Mouse (Mus musculus): ENCODE measurements around the gene 4930404H24Rik.

4930404H24Rik gene

GRCm38 (mm10) chr2:153478583-153478982, 14.0 kb upstream of the 4930404H24Rik start:
- WGBS: 7% methylated on average over 4 of the region's 4 CpGs

GRCm38 (mm10) chr2:153479486-153479885, 13.1 kb upstream of the 4930404H24Rik start:
- 97% methylated on average over 1 of the region's 1 CpGs for WGBS

- 58% methylated on average over 7 of the region's 7 CpGs for WGBS
These were observed 11.3 kb upstream of the 4930404H24Rik start for GRCm38 (mm10) chr2:153481108-153481860.

GRCm38 (mm10) chr2:153481861-153482120, 10.8 kb upstream of the 4930404H24Rik start:
- 60% methylated on average over 2 of the region's 2 CpGs for WGBS

GRCm38 (mm10) chr2:153483118-153483983, 9.2 kb upstream of the 4930404H24Rik start:
- 14% methylated on average over 20 of the region's 20 CpGs for WGBS

GRCm38 (mm10) chr2:153484071-153484470, 8.5 kb upstream of the 4930404H24Rik start:
- 30% methylated on average over 4 of the region's 4 CpGs for WGBS

GRCm38 (mm10) chr2:153490116-153490515, 2.5 kb upstream of the 4930404H24Rik start:
- 96% methylated on average over 1 of the region's 1 CpGs for WGBS

GRCm38 (mm10) chr2:153490940-153491339, 1.6 kb upstream of the 4930404H24Rik start:
- 49% methylated on average over 5 of the region's 5 CpGs for WGBS

- WGBS: 12% methylated on average over 18 of the region's 18 CpGs
These were observed 945 bp upstream of the 4930404H24Rik start for GRCm38 (mm10) chr2:153491512-153492178.

- 2% methylated on average over 24 of the region's 24 CpGs for WGBS
These were observed 442 bp upstream of the 4930404H24Rik start for GRCm38 (mm10) chr2:153492179-153492517.

GRCm38 (mm10) chr2:153493393-153493731, 772 bp downstream of the 4930404H24Rik start:
- WGBS: 31% methylated on average over 2 of the region's 2 CpGs

GRCm38 (mm10) chr2:153493781-153494292, 1.2 kb downstream of the 4930404H24Rik start:
- 31% methylated on average over 6 of the region's 6 CpGs for WGBS

- 32% methylated on average over 9 of the region's 9 CpGs for WGBS
These were observed 1.8 kb downstream of the 4930404H24Rik start for GRCm38 (mm10) chr2:153494293-153494811.

GRCm38 (mm10) chr2:153495391-153495790, 2.8 kb downstream of the 4930404H24Rik start:
- whole genome bisulfite sequencing: over 99% methylated on average over 4 of the region's 4 CpGs

- 81% methylated on average over 4 of the region's 4 CpGs for WGBS
These were observed 3.2 kb downstream of the 4930404H24Rik start for GRCm38 (mm10) chr2:153495818-153496217.

GRCm38 (mm10) chr2:153496301-153496700, 3.7 kb downstream of the 4930404H24Rik start:
- 70% methylated on average over 6 of the region's 6 CpGs for WGBS

GRCm38 (mm10) chr2:153496898-153497297, 4.3 kb downstream of the 4930404H24Rik start:
- WGBS: 70% methylated on average over 13 of the region's 13 CpGs

GRCm38 (mm10) chr2:153499154-153499553, 6.6 kb downstream of the 4930404H24Rik start:
- WGBS: 42% methylated on average over 4 of the region's 4 CpGs

GRCm38 (mm10) chr2:153506385-153506784, 13.8 kb downstream of the 4930404H24Rik start:
- 90% methylated on average over 5 of the region's 5 CpGs for WGBS

GRCm38 (mm10) chr2:153507969-153508368, 15.4 kb downstream of the 4930404H24Rik start:
- 98% methylated on average over 2 of the region's 2 CpGs for WGBS

GRCm38 (mm10) chr2:153508405-153508804, 15.8 kb downstream of the 4930404H24Rik start:
- WGBS: 53% methylated on average over 3 of the region's 3 CpGs

Data from cerebral cortex, adult 2 months (tissue).